Mouse (Mus musculus): ENCODE data around the gene Irak4. TPM values are rescaled to one million over a fixed set of nuclear protein-coding genes. Genes with fewer than 3 reads are reported as not detected.
A peak's percentile ranks its signal among the peaks of the same experiment; 100 is the strongest.

Gene Irak4
- polyA plus RNA-seq, 1 experiment from 2014 or later = 3.3 TPM

- 89% methylated on average over 4 of the region's 4 CpGs for WGBS
- no peak overlapping the region for H3K27ac ChIP-seq (replicated peaks)
- H3K36me3 ChIP-seq (replicated peaks) = no peaks in the 10 kb centered on the region
- H3K27me3 ChIP-seq (replicated peaks; ENCODE audit: low read depth, poor library complexity, severe bottlenecking) = no peaks in the 10 kb centered on the region
- H3K4me3 ChIP-seq = no peak overlapping the region
- no peaks in the 10 kb centered on the region for H3K9me3 ChIP-seq
- H3K4me1 ChIP-seq = no peaks in the 10 kb centered on the region
- no peak for DNase-seq (ENCODE audit: low spot score)
Observed at GRCm38 (mm10) chr15:94571501-94571900, 28.1 kb downstream of the Irak4 start.

- Histone ChIP-seq H3K27ac (replicated peaks) (no peak overlapping the region), H3K9me3 (no peaks in the 10 kb centered on the region), H3K4me1 (no peaks in the 10 kb centered on the region), H3K27me3 (replicated peaks; ENCODE audit: low read depth, poor library complexity, severe bottlenecking) (no peaks in the 10 kb centered on the region), H3K4me3 (no peak overlapping the region), H3K36me3 (replicated peaks) (no peaks in the 10 kb centered on the region)
- 72% methylated on average over 8 of the region's 8 CpGs for WGBS
- DNase-seq (ENCODE audit: low spot score) = no peak
Observed at GRCm38 (mm10) chr15:94572746-94573145, 29.3 kb downstream of the Irak4 start.

GRCm38 (mm10) chr15:94574566-94575268, 31.3 kb downstream of the Irak4 start:
- peaks cover 15% of the 10 kb centered on the region for H3K36me3 ChIP-seq (replicated peaks)
- H3K9me3 ChIP-seq = no peaks in the 10 kb centered on the region
- no peak overlapping the region for H3K4me3 ChIP-seq
- no peak overlapping the region for H3K27ac ChIP-seq (replicated peaks)
- no peaks in the 10 kb centered on the region for H3K27me3 ChIP-seq (replicated peaks; ENCODE audit: low read depth, poor library complexity, severe bottlenecking)
- no peaks in the 10 kb centered on the region for H3K4me1 ChIP-seq
- no peak for DNase-seq (ENCODE audit: low spot score)
- WGBS = 72% methylated on average over 4 of the region's 4 CpGs

GRCm38 (mm10) chr15:94582000-94582593, 38.7 kb downstream of the Irak4 start:
- Histone ChIP-seq H3K9me3 (no peaks in the 10 kb centered on the region), H3K4me1 (no peaks in the 10 kb centered on the region), H3K27me3 (replicated peaks; ENCODE audit: low read depth, poor library complexity, severe bottlenecking) (no peaks in the 10 kb centered on the region), H3K4me3 (no peak overlapping the region), H3K36me3 (replicated peaks) (peaks cover 85% of the 10 kb centered on the region), H3K27ac (replicated peaks) (no peak overlapping the region)
- WGBS = 65% methylated on average over 7 of the region's 7 CpGs
- DNase-seq (ENCODE audit: low spot score) = no peak

GRCm38 (mm10) chr15:94583153-94583552, 39.7 kb downstream of the Irak4 start:
- Histone ChIP-seq H3K9me3 (no peaks in the 10 kb centered on the region), H3K4me3 (no peak overlapping the region), H3K4me1 (peaks cover 5% of the 10 kb centered on the region; the same call in 1 of the 2 replicates), H3K27me3 (replicated peaks; ENCODE audit: low read depth, poor library complexity, severe bottlenecking) (no peaks in the 10 kb centered on the region), H3K27ac (replicated peaks) (no peak overlapping the region), H3K36me3 (replicated peaks) (peaks cover 82% of the 10 kb centered on the region)
- no peak for DNase-seq (ENCODE audit: low spot score)
- WGBS = 89% methylated on average over 10 of the region's 10 CpGs

- no peak for DNase-seq (ENCODE audit: low spot score)
- H3K36me3 ChIP-seq (replicated peaks) = peaks cover 70% of the 10 kb centered on the region
- H3K4me3 ChIP-seq = no peak overlapping the region
- no peaks in the 10 kb centered on the region for H3K27me3 ChIP-seq (replicated peaks; ENCODE audit: low read depth, poor library complexity, severe bottlenecking)
- peaks cover 11% of the 10 kb centered on the region for H3K4me1 ChIP-seq
- 83% methylated on average over 4 of the region's 4 CpGs for WGBS
- H3K9me3 ChIP-seq = no peaks in the 10 kb centered on the region
- H3K27ac ChIP-seq (replicated peaks) = no peak overlapping the region
Observed at GRCm38 (mm10) chr15:94584738-94585137, 41.3 kb downstream of the Irak4 start.

GRCm38 (mm10) chr15:94587826-94588715, 44.6 kb downstream of the Irak4 start:
- H3K27ac ChIP-seq (replicated peaks) = no peak overlapping the region
- 87% methylated on average over 9 of the region's 9 CpGs for WGBS
- H3K9me3 ChIP-seq = no peaks in the 10 kb centered on the region
- peaks cover 36% of the 10 kb centered on the region for H3K36me3 ChIP-seq (replicated peaks)
- H3K4me3 ChIP-seq = peak overlapping the region; percentile 97
- no peak for DNase-seq (ENCODE audit: low spot score)
- H3K4me1 ChIP-seq = peaks cover 11% of the 10 kb centered on the region
- H3K27me3 ChIP-seq (replicated peaks; ENCODE audit: low read depth, poor library complexity, severe bottlenecking) = no peaks in the 10 kb centered on the region

GRCm38 (mm10) chr15:94589219-94590075, 46.0 kb downstream of the Irak4 start, which contains the start of gene Twf1:
Gene Twf1, minus strand, starts transcription at chr15:94589889.
- Histone ChIP-seq H3K36me3 (replicated peaks) (peaks cover 22% of the 10 kb centered on the region), H3K27me3 (replicated peaks; ENCODE audit: low read depth, poor library complexity, severe bottlenecking) (no peaks in the 10 kb centered on the region), H3K9me3 (no peaks in the 10 kb centered on the region), H3K27ac (replicated peaks) (peak within 1 kb of the TSS; percentile 92), H3K4me3 (peak within 1 kb of the TSS; percentile 97), H3K4me1 (peaks cover 11% of the 10 kb centered on the region)
- peak; percentile 98 for DNase-seq (ENCODE audit: low spot score)
- under 1% methylated on average over 70 of the region's 70 CpGs for WGBS

- H3K27ac ChIP-seq (replicated peaks) = peak overlapping the region; percentile 92
- WGBS = 13% methylated on average over 8 of the region's 8 CpGs
Observed at GRCm38 (mm10) chr15:94590083-94590482, 46.6 kb downstream of the Irak4 start.

GRCm38 (mm10) chr15:94591356-94591755, 47.9 kb downstream of the Irak4 start:
- Histone ChIP-seq H3K4me3 (no peak overlapping the region), H3K27me3 (replicated peaks; ENCODE audit: low read depth, poor library complexity, severe bottlenecking) (no peaks in the 10 kb centered on the region), H3K9me3 (no peaks in the 10 kb centered on the region), H3K36me3 (replicated peaks) (peaks cover 3% of the 10 kb centered on the region; the same call in 1 of the 2 replicates), H3K27ac (replicated peaks) (no peak overlapping the region), H3K4me1 (peaks cover 11% of the 10 kb centered on the region)
- no peak for DNase-seq (ENCODE audit: low spot score)
- 80% methylated on average over 4 of the region's 4 CpGs for WGBS

More at GRCm38 (mm10) chr15:94590083-94590482, 46.6 kb downstream of the Irak4 start:
- no peaks in the 10 kb centered on the region for H3K27me3 ChIP-seq (replicated peaks; ENCODE audit: low read depth, poor library complexity, severe bottlenecking)
- no peaks in the 10 kb centered on the region for H3K9me3 ChIP-seq
- no peak for DNase-seq (ENCODE audit: low spot score)
- peak overlapping the region; percentile 97 for H3K4me3 ChIP-seq
- H3K4me1 ChIP-seq = peaks cover 11% of the 10 kb centered on the region
- H3K36me3 ChIP-seq (replicated peaks) = peaks cover 16% of the 10 kb centered on the region

- Histone ChIP-seq H3K4me1 (peaks cover 7% of the 10 kb centered on the region), H3K36me3 (replicated peaks) (no peaks in the 10 kb centered on the region), H3K9me3 (no peaks in the 10 kb centered on the region), H3K4me3 (no peak overlapping the region), H3K27me3 (replicated peaks; ENCODE audit: low read depth, poor library complexity, severe bottlenecking) (no peaks in the 10 kb centered on the region), H3K27ac (replicated peaks) (no peak overlapping the region)
- no peak for DNase-seq (ENCODE audit: low spot score)
- 86% methylated on average over 1 of the region's 1 CpGs for WGBS
Observed at GRCm38 (mm10) chr15:94593586-94593985, 50.1 kb downstream of the Irak4 start.

All from embryonic facial prominence, embryonic 10.5 days (tissue).